Mouse (Mus musculus) granulocyte monocyte progenitor cell, adult 5-6 weeks (primary cell): ENCODE measurements around the gene Scap. TPM values are rescaled to one million over a fixed set of nuclear protein-coding genes. Genes with fewer than 3 reads are reported as not detected.
"Not testable (repeated sequence)": the region's sequence is repeated elsewhere in the genome, so short reads cannot be mapped to it uniquely, and the experiment has no call there.

ENCODE experiments used
- ATAC-seq: replicated peaks from 2 replicates; pipeline ENCODE4 v1.8.0; 2016; ENCODE audit warnings: mild to moderate bottlenecking, moderate TSS enrichment, inconsistent platforms; ENCODE audit not compliant: poor library complexity, severe bottlenecking
- total RNA-seq, 2 experiments: library from RNA; stranded (forward) in 1 of 2; stranded (reverse) in 1 of 2; fragments of 200-712, 200-1000 nt in 1 of 2; fragments of >200 nt in 1 of 2; fragmentation: Nextera tagmentation in 1 of 2; gene quantifications; 2 replicates each; pipeline ENCODE4 v1.2.3; 2014 to 2017

Scap gene
- total RNA-seq, 2 experiments from 2014 or later = 24.1 to 31.4 TPM

DNA sequence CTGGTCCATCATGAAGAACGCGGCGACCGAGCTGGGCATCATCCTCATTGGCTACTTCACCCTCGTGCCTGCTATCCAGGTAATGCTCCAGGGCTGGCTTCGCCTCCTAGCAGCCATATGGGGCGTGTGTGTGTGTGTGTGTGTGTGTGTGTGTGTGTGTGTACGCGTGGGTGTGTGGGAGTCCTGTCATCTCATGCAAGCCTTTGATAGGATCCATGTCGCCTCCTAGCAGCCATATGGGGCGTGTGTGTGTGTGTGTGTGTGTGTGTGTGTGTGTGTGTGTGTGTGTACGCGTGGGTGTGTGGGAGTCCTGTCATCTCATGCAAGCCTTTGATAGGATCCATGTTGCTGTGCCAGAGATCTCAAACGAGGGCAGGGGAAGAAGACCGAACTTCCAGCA lies 44.6 kb downstream of the Scap start:
- not testable (repeated sequence) for ATAC-seq

DNA sequence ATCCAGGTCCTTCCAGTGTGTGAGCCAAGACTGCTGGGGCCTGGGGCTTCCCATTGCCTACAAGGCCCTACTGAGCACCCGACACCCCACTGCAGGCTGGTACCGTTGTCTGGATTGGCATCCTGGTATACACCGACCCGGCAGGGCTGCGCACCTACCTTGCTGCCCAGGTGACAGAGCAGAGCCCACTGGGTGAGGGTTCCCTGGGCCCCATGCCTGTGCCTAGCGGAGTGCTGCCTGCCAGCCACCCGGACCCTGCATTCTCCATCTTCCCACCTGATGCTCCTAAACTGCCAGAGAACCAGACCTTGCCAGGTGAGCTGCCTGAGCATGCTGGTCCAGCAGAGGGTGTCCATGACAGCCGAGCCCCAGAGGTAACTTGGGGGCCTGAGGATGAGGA lies 46.3 kb downstream of the Scap start:
- no peak for ATAC-seq

DNA sequence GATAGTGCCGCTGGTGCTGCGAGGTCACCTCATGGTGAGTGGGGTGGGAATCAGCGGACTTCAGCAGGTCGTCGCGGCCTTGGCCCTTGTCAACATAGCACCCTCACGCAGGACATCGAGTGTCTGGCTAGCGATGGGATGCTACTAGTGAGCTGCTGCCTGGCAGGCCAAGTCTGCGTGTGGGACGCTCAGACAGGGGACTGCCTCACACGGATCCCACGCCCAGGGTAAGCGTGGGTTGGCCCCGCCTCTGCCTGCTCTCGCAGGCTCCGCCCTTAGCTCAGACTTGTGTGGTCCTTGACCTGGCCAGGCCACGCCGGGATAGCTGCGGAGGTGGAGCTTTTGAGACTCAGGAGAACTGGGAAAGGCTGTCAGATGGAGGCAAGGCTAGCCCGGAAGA lies 47.6 kb downstream of the Scap start:
- ATAC-seq = no peak

DNA sequence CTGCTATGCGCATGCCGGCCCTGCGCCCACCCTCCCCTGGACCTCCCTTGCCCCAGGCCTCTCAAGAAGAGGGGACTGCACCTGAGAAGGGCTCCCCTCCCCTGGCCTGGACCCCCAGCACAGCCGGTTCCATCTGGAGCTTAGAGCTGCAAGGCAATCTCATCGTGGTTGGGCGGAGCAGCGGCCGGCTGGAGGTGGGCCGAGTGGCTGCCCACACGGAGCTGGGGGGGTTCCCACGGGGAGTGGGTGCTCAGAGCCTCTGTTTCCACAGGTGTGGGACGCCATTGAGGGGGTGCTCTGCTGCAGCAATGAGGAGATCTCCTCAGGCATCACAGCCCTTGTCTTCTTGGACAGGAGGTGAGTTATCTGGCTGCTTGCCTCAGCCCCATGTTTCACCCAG lies 48.2 kb downstream of the Scap start:
- ATAC-seq = no peak

DNA sequence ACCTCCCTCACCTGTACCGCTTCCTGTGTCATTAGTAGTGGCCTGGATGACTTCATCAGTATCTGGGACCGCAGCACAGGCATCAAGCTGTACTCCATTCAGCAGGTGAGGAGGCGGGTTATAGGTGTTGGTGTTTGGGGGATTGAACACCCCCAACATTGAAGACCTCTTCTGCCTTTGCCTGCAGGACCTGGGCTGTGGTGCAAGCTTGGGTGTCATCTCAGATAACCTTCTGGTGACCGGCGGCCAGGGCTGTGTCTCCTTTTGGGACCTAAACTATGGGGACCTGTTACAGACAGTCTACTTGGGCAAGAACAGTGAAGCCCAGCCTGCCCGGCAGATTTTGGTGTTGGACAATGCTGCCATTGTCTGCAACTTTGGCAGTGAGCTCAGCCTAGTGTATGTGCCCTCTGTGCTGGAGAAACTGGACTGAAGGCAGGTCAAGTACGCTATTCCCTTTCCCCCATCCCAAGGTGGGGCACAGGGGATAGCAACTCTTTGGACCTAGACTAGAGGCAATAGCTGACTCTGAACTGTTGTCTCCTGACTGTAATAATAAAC lies 51.4 kb downstream of the Scap start:
- no peak for ATAC-seq

DNA sequence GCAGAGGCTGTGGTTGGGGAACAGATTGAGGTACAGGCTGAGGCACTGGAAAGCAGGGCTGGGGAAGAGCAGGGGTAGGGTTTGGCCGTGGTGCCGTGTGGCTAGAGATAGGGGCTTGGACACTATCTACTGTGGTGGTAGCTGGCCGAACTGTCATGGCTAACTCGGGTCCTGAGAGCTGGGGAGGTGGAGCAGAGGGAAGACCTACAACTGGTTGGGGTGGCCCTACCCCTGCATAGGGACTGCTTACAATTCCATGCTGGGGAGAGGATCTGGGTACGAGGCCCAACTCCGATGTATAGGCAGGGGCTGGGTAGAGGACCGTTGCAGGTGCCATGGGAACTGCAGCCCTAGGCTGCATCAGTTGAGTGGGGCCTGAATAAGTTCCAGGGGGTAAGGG lies 54.9 kb downstream of the Scap start:
- no peak for ATAC-seq

DNA sequence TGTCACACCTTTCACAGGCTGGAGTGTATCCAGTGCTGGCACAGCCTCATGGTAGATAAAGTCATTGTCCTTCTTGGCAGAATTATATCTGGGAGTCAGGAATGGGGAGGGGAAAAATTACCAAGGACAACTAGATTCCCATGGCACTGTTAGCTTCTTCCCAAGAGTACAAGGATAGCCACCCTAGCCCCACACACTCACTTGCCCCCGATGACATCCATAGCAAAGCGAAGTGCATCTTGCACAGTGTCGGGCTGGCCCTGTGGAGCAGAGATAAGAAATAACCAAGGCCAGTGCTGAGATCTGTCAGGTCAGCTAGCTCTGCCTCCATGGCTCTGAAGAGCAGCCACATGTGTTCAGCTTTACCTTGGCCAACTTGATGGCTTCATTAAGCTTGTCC lies 57.8 kb downstream of the Scap start:
- no peak for ATAC-seq

DNA sequence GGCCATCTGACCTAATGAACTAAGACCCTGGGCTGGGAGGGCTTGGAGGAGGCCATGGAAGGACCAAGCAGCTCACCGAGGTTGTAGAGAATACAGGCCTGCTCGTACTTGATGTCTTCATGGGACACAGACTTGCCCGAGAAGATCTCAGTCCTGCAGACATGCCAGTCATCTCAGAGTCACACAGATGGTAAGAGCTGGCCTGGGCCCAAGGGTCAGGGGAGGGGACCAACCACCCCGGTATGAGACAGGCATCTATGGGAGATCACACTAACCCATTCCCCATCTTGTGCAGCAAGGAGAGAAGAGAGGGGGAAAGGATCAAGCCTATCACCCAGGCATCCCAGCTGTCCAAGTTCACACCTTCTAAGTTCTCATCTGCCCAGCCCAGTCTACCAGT lies 60.2 kb downstream of the Scap start:
- ATAC-seq = no peak

DNA sequence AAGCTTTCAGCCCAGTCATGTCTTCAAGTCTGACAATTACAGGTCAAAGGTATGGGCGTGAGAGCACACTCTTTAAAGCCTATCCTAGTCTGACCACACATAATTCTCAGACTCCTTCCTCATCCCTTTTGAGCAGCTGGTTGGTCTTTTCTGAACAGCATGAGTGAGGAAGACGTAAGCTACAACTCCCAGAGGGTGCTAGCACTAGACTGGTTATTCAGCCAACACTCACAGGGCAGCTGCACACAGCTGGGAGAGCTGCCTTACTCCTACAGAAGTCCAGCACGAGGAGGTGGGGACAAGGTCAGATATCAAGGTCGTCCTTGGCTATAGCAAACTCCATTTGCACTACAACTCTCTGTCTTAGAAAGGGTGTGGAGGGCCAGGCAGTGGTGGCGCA lies 67.6 kb downstream of the Scap start:
- ATAC-seq = no peak

DNA sequence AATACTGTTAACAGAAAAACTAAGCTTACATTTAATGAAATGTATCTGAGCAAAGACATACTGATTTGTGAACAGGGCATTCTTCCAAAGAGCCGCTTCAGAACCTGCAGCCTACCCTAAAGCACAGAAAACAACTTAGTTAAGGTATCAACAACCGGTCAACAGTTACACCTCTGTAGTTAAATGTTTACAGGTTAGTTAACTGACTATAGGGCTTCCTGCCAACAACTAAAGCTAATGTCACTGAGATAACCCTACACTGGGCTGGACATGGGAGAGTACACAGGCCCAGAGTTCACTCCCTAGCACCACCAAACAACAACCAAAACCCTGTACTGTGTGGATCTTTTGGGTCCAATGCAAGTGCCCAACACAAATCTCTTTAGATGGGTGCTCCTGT lies 69.6 kb downstream of the Scap start:
- no peak for ATAC-seq

DNA sequence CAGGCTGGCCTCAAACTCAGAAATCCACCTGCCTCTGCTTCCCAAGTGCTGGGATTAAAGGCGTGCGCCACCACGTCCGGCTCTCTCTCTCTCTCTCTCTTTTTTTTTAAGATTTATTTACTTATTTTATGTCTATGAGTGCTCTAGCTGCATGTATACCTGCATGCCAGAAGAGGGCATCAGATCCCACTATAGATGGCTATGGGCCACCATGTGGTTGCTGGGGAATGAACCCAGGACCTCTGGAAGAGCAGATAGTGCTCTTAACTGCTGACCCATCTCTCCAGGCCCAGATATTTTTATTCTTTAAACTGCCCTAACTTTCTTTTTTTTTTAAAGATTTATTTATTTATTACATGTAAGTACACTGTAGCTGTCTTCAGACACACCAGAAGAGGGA lies 70.2 kb downstream of the Scap start:
- ATAC-seq = not testable (repeated sequence)

DNA sequence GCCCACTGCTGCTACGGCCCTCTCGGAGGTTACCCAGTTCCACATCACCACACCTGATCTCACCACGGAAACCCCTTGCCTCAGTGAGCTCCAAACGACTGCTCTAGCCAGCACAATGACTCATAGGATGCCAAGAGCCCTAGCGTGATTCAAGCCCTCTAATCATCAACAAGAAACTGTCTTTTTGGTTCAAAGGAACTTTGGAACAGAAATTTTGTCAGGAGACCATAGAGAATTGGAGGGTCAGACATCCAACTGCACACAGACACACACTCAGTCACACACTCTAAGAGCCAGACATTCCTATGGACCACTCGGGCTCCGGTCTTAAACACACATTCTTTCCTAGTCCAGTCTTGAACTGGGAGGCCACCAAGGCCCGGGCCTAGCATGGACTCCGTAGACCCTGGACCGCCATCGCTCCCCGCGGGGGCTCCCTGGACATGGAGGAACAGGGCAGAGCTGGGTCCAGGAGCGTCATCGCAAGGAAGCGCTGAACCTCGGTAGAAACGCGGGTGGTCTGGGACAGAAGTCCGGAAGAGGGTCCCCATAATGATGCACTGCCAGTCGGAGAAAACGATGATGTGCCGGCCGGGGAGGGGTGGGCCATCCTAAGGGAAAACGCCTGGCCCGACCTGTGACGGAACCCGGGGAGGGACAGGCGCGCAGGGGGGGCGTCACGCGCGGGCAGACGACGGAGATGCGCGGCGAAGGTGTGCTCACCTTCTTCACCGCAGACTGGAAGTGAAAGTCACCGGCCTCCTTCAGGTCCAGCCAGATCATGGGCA lies 74.4 kb downstream of the Scap start:
- ATAC-seq = peak; percentile 11

DNA sequence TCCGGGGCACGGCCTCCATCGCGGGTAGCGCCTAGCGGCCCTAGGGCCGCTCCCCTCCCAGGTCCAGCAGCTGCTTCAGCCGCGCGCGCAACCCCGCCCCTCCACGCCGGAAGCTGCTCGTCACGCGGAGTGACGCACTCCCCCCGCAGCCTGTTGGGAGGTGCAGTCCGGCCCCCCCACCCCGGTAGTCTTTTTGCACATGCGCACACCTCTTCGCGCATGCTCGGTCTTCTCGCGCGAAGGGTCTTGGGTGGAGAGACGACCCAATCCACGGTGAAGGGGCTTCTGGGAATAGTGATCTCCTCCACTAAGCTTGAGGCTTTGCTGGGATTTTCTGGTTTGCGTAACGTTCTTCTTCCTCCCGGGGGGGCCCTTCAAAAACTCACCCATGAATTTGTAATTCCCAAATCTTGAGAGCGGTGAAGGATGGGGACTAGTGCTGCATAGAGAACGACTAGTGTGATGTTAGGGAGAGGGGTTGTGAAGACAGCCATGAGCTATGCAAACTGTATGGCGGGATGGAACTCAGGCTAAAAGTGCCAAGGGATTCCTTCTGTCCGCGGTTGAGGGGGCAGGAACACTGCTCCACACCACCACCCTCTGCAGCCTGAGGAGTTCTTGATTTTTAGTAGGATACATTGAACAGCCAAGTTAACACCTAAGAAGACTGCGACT lies 75.1 kb downstream of the Scap start, which contains the start of gene Ptpn23:
Gene Ptpn23, minus strand, starts transcription at position 115 of the 675 bp plus-strand sequence.
- ATAC-seq = peak; percentile 90

DNA sequence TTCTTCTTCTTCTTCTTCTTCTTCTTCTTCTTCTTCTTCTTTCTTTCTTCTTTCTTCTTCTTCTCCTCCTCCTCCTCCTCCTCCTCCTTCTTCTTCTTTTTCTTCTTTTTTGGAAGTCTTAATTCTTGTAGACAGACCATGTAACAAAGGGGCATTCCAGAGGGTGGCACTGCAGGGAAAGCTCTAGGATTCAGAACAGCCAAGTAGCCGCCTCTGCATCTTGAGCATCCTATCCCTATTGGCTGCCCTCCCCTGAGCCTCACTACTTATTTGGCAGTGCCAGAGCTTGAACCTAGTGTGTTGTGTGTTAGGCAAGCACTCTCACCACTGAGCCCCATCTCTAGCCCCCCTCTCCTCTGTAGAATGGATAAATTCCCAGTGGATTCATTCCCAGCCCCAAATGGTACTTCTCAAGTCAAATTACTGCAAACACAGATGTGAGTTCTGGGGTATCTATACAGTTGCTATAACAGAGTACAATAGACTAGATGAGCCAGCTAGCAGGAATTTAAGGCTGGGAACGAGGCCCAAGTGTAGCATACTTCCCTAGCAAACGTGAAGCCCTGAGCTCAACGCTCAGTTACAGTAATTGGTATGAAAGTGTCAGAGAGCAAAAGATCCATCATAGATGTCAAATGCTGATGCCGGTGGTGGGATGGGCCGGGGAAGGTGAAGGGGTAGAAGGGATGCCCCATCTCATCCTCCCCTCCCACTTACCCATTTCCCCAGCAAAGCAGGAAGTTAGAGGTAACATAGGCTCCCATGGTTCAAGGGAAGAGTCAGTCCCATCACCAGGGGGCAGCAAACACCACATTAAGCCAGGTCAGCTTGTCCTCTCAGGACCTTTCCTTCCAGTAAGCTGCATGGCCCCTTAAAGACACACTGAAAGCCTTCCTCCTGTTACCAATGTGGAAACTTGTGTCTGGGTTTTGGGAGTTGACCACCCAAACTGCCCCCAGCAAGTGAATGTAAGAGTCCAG lies 78.1 kb downstream of the Scap start:
- peak; percentile 61 for ATAC-seq

DNA sequence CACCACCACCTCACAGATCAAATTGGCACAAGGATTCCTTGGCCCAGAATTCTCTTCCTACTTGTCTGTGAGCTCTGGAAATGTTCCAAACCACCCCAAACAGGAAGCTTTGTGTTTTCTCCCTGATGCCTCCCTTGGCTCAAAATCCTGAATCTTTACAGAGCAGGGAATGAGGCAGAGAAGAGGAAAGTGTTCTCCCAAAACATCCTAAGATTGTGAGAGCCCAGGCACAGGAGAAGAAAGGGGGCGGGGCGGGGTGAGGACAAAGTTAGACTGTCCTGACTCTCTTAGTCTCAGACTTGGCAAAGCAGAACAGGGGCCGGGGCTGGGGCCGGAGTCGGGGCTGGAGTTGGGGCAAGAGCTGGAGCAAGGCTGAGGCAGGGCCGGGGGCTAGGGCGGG lies 79.8 kb downstream of the Scap start:
- ATAC-seq = no peak

DNA sequence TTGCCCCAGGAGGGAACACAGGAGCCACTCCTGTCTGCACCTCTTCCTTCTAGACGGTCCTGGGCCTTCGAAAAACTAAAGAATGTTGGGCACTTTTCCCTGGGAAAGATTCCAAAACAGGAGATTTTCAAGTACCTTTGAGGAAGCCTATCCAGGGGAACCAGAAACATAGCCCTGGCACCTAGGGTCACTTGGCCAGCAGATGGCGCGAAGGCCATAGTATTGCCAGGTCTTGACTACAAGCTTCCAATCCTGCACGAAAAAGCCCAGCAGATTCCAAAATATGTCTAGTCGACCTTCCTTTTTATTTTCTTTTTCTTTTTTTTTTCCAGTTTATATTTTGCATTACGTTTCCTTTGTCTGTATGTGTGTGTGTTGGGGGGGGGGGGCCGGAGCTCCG lies 80.7 kb downstream of the Scap start:
- ATAC-seq = no peak

DNA sequence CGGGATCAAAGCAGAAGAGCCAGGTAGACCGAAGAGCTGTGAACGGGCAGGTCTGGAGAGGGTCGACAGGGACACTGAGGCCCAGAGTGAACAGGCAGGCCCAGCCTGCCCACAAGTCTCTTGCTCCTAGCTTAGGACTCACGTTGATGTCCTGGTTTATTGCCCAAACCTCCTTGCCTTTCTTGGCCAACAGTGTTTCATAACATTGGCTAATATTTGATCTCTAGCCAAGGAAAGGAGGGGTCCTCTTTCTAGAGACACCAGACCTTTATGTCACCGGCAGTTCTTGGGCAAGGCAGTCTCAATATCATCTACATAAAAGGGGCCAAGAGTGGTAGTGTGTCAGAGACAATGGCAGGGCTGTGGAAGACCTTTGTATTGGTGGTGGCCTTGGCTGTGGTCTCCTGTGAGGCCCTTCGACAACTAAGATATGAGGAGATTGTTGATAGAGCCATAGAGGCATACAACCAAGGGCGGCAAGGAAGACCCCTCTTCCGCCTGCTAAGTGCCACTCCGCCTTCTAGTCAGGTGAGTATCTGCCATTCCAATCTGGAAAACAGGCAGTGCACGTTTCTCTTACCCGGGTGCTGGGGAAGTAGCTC lies 86.5 kb downstream of the Scap start, which contains the start of gene Ngp:
Gene Ngp, plus strand, starts transcription at position 237 of the 602 bp plus-strand sequence.
- ATAC-seq = peak; percentile 66

DNA sequence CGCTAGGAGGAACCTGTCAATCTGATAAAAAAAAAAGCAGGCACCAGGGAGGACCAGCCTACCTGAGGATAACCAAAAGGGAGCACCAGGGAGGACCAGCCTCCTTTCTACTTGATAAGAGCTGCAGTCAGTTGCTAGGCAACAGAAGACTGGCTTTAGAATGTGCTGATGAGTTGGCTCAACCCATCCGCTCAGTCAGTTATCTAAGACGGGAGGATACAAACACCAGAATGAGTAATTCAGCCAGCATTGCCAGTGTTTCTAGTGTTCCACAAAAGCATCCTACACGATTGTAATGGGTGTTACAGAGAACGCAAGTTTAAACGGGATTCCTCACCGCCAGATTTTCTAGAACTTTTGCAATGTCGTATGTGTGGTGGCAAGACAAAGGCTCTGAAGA lies 98.2 kb downstream of the Scap start:
- no peak for ATAC-seq

DNA sequence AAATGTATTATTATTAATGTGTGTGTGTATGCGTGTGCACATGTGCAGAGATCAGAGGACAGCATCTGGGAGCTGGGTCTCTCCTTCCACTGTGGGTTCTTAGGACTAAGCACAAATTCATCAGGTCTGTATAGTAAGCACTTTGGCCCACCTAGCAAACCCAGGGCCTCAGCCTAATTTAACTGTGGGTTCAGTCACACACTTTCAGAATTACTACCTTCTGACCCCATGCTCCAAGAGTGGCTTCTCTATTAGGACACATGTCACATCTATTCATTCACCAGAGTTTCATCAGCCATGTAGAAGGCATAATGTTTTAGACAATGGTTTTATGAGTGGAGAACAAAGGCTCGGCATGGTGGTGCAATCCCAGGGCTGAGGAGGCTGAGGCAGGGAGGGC lies 100.0 kb downstream of the Scap start:
- ATAC-seq = no peak
